Mouse (Mus musculus): Measurements from ENCODE around the gene Dab1. TPM values are rescaled to one million over a fixed set of nuclear protein-coding genes. Genes with fewer than 3 reads are reported as not detected.

Gene Dab1
- polyA plus RNA-seq, 1 experiment from 2014 or later: 3.8 TPM

DNA sequence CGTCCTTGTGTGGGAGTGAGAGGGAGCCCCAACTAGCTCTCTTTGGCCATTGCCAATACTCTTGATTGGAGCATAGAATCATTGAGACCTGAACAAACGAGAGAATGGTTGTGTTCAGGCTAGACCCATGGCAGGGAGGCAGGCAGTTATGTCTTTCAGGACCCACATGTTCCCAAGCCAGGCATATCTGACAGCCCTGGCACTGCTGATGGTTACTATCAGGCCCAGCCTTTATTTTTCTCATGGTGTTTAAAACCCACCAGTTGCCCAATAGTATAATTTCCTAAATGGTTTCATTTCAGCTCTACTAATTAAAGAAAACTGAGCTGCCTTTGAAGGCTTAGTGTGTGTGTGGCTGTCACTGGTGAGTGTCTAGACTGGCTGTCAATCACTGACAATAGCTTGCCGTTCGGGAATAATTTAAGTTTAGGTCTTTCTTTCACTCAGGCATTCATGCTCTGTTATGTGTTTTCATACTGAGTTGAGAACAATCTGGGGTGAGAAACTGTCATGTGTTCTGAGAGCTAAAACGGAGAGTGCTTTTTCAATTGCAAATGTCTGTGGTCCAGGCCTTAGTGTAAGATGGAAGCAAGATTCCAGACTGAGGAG lies 17.1 kb downstream of the Dab1 start:
- H3K4me2 ChIP-seq: no peak overlapping the region
- no peaks in the 10 kb centered on the region for H3K9me3 ChIP-seq
- no peaks in the 10 kb centered on the region for H3K4me1 ChIP-seq
- no peak for ATAC-seq (ENCODE audit: borderline replicate concordance, extremely low read depth, low FRiP score, low TSS enrichment)
- no peak overlapping the region for H3K27ac ChIP-seq
- H3K4me3 ChIP-seq: no peak overlapping the region
- no peaks in the 10 kb centered on the region for H3K36me3 ChIP-seq
- no peak overlapping the region for H3K9ac ChIP-seq
- 63% methylated on average over 5 of the region's 5 CpGs for WGBS
- H3K27me3 ChIP-seq: no peaks in the 10 kb centered on the region

DNA sequence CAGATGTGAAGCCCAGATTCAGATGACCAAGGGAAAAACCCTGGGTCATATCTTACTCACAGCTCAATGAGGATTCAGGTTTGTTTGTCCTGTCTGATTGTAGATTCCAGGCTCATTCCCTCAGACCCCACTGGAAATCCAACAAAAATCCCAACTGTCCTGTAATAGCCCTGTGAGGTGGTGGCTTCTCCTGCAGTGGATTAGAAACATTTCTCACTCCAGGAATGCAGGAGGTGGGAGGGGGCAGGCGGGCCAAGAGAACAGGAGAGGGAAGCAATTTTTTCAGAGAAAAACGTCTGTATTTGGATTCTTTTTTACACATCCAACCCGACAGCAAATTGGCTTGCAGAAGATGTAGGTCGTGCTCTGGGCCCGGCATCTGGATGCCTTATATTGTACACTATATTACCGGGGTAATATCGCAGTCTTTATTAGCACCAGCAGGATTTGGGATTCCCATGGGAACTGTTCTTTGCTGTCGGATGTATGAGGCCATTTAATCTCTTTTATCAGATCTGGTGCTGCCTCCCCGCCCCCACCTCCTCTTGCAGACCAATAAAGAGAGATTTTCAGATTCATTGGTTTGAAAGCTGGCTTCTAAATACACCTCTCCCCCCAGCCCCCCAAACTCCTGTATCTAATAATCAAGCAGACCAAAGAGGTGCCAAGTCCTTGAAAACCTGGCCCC lies 29.2 kb downstream of the Dab1 start:
- Histone ChIP-seq H3K36me3 (no peaks in the 10 kb centered on the region), H3K4me3 (no peak overlapping the region), H3K27me3 (no peaks in the 10 kb centered on the region), H3K4me2 (no peak overlapping the region), H3K27ac (no peak overlapping the region), H3K9me3 (no peaks in the 10 kb centered on the region), H3K9ac (no peak overlapping the region), H3K4me1 (no peaks in the 10 kb centered on the region)
- WGBS: 46% methylated on average over 9 of the region's 9 CpGs
- ATAC-seq (ENCODE audit: borderline replicate concordance, extremely low read depth, low FRiP score, low TSS enrichment): no peak

DNA sequence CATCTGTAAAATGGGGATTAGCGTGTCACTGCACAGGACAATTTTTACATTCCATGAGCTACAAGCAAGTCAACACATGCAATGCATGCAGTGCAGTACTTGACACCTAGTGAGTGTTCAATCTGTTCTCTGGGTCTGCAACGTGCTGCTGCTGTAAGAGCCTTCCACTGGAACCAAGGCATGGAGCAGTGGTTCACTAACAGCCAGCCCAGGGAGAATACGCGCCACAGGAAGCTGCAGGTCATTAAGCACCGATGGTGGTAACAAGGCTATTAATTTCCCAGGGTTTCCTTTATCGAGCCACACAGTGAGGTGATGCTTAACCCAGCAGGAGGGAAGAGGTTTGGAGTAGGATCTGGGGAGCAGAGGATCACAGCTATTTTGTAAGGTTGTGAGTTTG lies 36.6 kb downstream of the Dab1 start:
- ATAC-seq (ENCODE audit: borderline replicate concordance, extremely low read depth, low FRiP score, low TSS enrichment): no peak

DNA sequence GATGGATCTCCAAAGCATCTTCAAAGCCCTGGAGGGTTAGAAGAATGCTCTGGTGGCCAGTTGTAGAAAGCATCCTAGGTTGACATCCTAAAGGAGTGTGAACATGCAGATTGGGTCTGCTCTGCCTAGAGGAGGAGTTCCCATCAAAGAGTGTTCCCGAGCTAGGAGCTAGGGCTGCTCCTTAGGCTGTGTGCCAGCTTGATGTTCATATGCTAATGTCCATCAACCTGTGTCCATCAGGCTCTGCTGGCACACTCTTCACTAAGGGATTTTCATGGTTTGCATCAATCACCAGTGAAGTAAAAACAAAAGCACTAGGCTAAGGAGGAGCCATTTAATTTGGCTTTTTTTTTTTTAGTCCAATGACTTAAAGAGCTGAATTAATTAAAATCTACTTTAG lies 42.2 kb downstream of the Dab1 start:
- no peak overlapping the region for H3K4me3 ChIP-seq
- ATAC-seq (ENCODE audit: borderline replicate concordance, extremely low read depth, low FRiP score, low TSS enrichment): no peak
- no peaks in the 10 kb centered on the region for H3K36me3 ChIP-seq
- H3K27ac ChIP-seq: no peak overlapping the region
- 61% methylated on average over 1 of the region's 1 CpGs for WGBS
- H3K27me3 ChIP-seq: no peaks in the 10 kb centered on the region
- H3K4me1 ChIP-seq: no peaks in the 10 kb centered on the region
- H3K9ac ChIP-seq: no peak overlapping the region
- H3K4me2 ChIP-seq: no peak overlapping the region
- no peaks in the 10 kb centered on the region for H3K9me3 ChIP-seq

More for the DNA sequence above, 36.6 kb downstream of the Dab1 start:
- Histone ChIP-seq H3K9me3 (no peaks in the 10 kb centered on the region), H3K9ac (no peak overlapping the region), H3K4me3 (no peak overlapping the region), H3K27me3 (no peaks in the 10 kb centered on the region), H3K27ac (no peak overlapping the region), H3K4me2 (no peak overlapping the region), H3K36me3 (no peaks in the 10 kb centered on the region), H3K4me1 (no peaks in the 10 kb centered on the region)
- WGBS: 33% methylated on average over 6 of the region's 6 CpGs

DNA sequence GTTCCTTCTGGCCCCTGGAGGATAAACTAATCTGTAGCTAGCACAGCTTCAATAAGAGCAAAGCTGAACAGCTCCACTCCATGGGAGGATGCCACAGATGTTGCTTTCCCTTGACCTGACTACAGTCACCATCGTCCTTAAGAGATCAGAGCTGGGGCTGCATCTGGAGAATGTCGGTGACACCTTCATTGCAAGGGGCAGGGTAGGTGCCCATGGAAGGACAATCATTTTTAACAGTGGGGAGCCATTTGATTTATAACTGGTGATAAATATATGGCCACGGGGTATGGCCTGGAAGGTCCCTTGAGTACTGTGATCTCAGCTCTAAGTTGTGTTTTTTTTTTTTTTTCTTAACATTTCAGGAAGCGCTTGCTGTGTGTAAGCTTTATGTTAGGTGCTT lies 48.3 kb downstream of the Dab1 start:
- H3K27ac ChIP-seq: no peak overlapping the region
- ATAC-seq (ENCODE audit: borderline replicate concordance, extremely low read depth, low FRiP score, low TSS enrichment): no peak
- no peak overlapping the region for H3K4me2 ChIP-seq
- 72% methylated on average over 4 of the region's 4 CpGs for WGBS
- no peak overlapping the region for H3K4me3 ChIP-seq
- H3K9me3 ChIP-seq: no peaks in the 10 kb centered on the region
- no peaks in the 10 kb centered on the region for H3K27me3 ChIP-seq
- no peaks in the 10 kb centered on the region for H3K36me3 ChIP-seq
- H3K4me1 ChIP-seq: no peaks in the 10 kb centered on the region
- no peak overlapping the region for H3K9ac ChIP-seq

DNA sequence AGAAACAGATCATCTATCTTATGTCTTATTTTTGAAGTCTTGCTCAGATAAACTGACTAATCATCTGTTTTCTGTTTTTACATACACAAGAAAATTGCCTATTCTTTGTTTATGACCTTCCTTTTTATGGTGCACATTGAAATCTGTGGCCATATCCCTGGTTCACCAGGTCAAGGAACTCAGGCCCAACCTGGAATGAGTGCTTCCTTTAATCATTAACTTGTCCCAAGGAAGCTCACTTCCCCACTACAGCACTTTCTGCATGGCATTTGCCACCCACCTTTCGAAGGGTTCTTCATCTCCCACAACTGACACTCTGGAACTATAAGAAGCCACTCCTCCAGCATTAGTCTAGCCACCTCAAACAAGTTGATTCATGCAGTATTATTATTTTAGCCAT lies 58.0 kb downstream of the Dab1 start:
- Histone ChIP-seq H3K27ac (no peak overlapping the region), H3K4me3 (no peak overlapping the region), H3K4me1 (no peaks in the 10 kb centered on the region), H3K9me3 (no peaks in the 10 kb centered on the region), H3K36me3 (no peaks in the 10 kb centered on the region), H3K4me2 (no peak overlapping the region), H3K9ac (no peak overlapping the region), H3K27me3 (no peaks in the 10 kb centered on the region)
- ATAC-seq (ENCODE audit: borderline replicate concordance, extremely low read depth, low FRiP score, low TSS enrichment): no peak
- 51% methylated on average over 1 of the region's 1 CpGs for WGBS

DNA sequence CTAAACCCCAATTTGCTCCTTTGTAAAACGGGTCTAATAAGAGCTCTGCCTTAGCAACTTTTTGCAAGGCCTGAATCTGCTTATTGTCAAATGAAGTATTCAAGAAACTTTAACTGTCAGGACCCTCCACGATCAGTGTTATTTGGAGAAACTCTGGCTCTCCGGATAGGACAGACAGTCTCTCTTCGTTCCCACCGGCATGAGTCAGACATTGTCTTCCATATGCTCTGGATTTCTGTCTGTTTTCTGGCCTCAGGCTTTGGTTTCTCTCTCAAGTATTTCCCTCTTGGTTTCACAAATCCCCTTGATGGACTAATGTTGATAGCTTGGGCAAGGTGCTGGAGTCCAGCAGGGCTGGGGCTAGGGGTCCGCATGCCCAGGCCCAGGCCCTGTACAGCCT lies 59.3 kb downstream of the Dab1 start:
- 84% methylated on average over 6 of the region's 6 CpGs for WGBS
- no peaks in the 10 kb centered on the region for H3K36me3 ChIP-seq
- H3K9me3 ChIP-seq: no peaks in the 10 kb centered on the region
- H3K4me3 ChIP-seq: no peak overlapping the region
- no peak overlapping the region for H3K9ac ChIP-seq
- no peak overlapping the region for H3K27ac ChIP-seq
- no peak overlapping the region for H3K4me2 ChIP-seq
- no peaks in the 10 kb centered on the region for H3K27me3 ChIP-seq
- ATAC-seq (ENCODE audit: borderline replicate concordance, extremely low read depth, low FRiP score, low TSS enrichment): no peak
- H3K4me1 ChIP-seq: no peaks in the 10 kb centered on the region

DNA sequence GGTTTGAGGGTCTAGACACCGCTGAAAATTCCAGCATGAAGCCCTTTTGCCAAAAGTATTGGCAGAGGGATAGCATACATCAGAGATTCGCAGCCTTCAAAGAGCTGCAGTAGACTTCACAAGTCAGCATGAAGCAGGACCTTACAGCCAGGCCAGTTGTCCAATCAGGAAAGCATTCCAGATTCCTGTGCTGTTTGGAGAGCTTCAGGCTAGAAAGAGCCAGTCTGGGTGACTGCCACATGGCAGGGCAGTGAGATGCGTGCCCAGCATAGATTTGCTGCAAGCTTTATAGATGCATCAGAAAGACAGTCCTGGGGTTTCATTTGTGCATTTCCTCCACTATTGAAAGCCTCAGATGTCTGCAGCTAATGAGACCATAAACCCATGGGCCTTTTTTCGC lies 66.0 kb downstream of the Dab1 start:
- H3K36me3 ChIP-seq: no peaks in the 10 kb centered on the region
- H3K9ac ChIP-seq: no peak overlapping the region
- no peak overlapping the region for H3K4me3 ChIP-seq
- no peak overlapping the region for H3K4me2 ChIP-seq
- no peak overlapping the region for H3K27ac ChIP-seq
- ATAC-seq (ENCODE audit: borderline replicate concordance, extremely low read depth, low FRiP score, low TSS enrichment): no peak
- H3K4me1 ChIP-seq: no peaks in the 10 kb centered on the region
- H3K27me3 ChIP-seq: no peaks in the 10 kb centered on the region
- WGBS: 68% methylated on average over 4 of the region's 4 CpGs
- no peaks in the 10 kb centered on the region for H3K9me3 ChIP-seq

DNA sequence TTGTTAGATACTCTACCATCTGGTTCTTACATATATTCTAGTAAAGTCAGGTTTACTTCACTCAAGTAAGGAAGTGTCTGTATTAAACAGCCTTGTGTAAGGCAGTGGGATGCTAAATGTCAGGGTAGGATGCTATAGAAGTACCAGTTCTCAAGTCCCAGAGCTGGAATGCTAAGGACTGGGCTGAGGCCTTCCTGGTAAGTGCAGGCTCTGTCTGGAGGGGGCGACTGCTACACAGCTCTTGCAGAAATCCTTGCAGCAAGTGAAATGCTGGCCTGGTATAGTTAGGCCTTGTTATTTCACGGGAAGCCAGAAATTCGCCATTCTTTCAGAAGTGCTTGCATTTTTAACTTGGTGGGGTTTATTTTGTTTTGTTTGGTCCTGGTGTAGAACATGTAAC lies 72.6 kb downstream of the Dab1 start:
- H3K27ac ChIP-seq: no peak overlapping the region
- no peaks in the 10 kb centered on the region for H3K36me3 ChIP-seq
- ATAC-seq (ENCODE audit: borderline replicate concordance, extremely low read depth, low FRiP score, low TSS enrichment): no peak
- 40% methylated on average over 3 of the region's 3 CpGs for WGBS
- no peak overlapping the region for H3K4me3 ChIP-seq
- H3K4me1 ChIP-seq: no peaks in the 10 kb centered on the region
- no peaks in the 10 kb centered on the region for H3K27me3 ChIP-seq
- H3K9me3 ChIP-seq: no peaks in the 10 kb centered on the region
- H3K9ac ChIP-seq: no peak overlapping the region
- H3K4me2 ChIP-seq: no peak overlapping the region

DNA sequence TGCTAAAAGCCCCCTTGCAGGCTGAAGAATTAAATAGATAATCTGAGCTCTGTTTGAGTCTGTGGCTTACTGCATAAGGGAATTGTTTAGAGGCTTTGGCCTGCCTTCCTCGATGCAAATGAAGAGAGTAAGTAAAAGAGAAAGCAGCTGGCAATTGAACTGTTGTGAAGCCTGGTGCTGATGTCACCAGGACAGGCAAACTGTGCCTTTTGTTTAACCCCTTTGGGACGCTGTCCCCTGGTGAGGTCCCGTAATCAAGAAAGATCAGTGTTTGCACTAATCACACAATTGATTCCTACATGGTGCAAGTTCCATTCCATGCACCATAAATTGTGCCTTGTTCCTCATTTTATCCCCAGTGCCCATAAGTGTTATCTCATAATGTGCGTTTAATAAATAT lies 80.6 kb downstream of the Dab1 start:
- Histone ChIP-seq H3K4me1 (no peaks in the 10 kb centered on the region), H3K36me3 (no peaks in the 10 kb centered on the region), H3K4me2 (no peak overlapping the region), H3K27ac (no peak overlapping the region), H3K4me3 (no peak overlapping the region), H3K27me3 (no peaks in the 10 kb centered on the region), H3K9me3 (no peaks in the 10 kb centered on the region), H3K9ac (no peak overlapping the region)
- ATAC-seq (ENCODE audit: borderline replicate concordance, extremely low read depth, low FRiP score, low TSS enrichment): no peak
- 45% methylated on average over 4 of the region's 4 CpGs for WGBS

DNA sequence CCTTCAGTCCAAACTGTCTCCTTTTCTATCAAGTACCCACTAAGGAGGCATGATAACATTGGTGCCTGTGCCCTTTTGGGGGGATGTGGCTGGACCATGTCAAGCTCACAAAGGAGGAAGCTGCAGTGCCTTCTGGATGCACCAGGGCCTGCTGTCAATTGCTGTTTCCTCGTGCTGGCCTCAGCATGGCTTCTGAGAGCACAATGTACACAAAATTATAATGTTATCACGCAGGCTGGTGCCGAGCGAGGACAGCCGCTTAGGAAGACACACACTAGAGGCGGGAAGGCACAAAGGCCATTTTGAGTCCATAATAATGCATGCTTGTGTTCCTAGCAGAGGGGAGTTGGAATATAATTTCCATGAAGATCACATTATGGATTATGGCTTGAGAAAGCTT lies 81.2 kb downstream of the Dab1 start:
- Histone ChIP-seq H3K27ac (no peak overlapping the region), H3K4me3 (no peak overlapping the region), H3K4me1 (no peaks in the 10 kb centered on the region), H3K9me3 (no peaks in the 10 kb centered on the region), H3K9ac (no peak overlapping the region), H3K36me3 (no peaks in the 10 kb centered on the region), H3K4me2 (no peak overlapping the region), H3K27me3 (no peaks in the 10 kb centered on the region)
- no peak for ATAC-seq (ENCODE audit: borderline replicate concordance, extremely low read depth, low FRiP score, low TSS enrichment)
- WGBS: 46% methylated on average over 6 of the region's 6 CpGs

DNA sequence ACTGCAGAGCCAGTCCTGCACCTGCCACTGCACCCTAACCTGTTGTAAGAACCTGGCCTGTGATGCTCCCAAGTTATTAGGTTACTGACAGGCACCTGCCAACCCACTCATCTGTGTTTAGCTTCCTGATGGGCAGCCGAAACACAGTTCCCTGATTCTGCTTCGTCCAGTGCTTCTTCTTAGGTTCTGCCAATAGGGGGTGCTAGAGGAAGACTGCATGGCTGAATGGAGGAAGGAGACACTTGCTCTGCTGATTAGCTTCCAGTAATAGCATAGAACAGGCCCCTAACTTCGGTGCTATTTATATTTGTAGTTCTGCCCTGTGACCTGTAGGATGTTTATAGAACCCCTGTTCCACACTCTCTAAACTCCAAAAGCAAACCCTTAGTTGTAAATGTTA lies 83.0 kb downstream of the Dab1 start:
- no peaks in the 10 kb centered on the region for H3K4me1 ChIP-seq
- H3K9ac ChIP-seq: no peak overlapping the region
- no peak for ATAC-seq (ENCODE audit: borderline replicate concordance, extremely low read depth, low FRiP score, low TSS enrichment)
- no peaks in the 10 kb centered on the region for H3K9me3 ChIP-seq
- WGBS: 36% methylated on average over 3 of the region's 3 CpGs
- H3K36me3 ChIP-seq: no peaks in the 10 kb centered on the region
- H3K27me3 ChIP-seq: no peaks in the 10 kb centered on the region
- no peak overlapping the region for H3K4me2 ChIP-seq
- no peak overlapping the region for H3K4me3 ChIP-seq
- H3K27ac ChIP-seq: no peak overlapping the region

DNA sequence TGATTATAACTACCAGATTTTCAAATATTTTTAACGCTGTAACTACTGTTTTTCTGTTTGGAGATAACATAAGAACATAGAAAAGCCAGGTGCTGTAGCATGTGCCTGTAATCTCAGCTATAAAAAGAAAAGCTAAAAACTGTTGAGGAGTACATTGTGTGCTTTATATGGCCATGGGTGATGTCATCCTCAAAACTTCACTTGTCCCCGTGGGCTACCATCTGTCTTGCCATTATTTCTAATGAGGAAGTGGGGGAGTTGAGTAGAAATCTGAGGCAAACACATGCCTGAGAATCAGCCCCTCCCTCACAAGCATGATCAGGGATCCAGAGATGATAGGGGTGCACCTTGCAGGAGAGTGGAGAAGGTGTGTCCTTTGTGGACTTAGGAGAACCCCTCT lies 85.3 kb downstream of the Dab1 start:
- Histone ChIP-seq H3K4me3 (no peak overlapping the region), H3K4me1 (no peaks in the 10 kb centered on the region), H3K27me3 (no peaks in the 10 kb centered on the region), H3K9ac (no peak overlapping the region), H3K27ac (no peak overlapping the region), H3K9me3 (no peaks in the 10 kb centered on the region), H3K36me3 (no peaks in the 10 kb centered on the region), H3K4me2 (no peak overlapping the region)
- no peak for ATAC-seq (ENCODE audit: borderline replicate concordance, extremely low read depth, low FRiP score, low TSS enrichment)
- 67% methylated on average over 2 of the region's 2 CpGs for WGBS
